Mouse (Mus musculus) spleen, postnatal 10 days (tissue): ENCODE data around the gene Ankef1.

Experiments used
- DNase-seq, 2 experiments: peaks; one replicate each; pipeline ENCODE4 v3.0.0; 2021 to 2022; ENCODE audit warnings: low spot score in 2 of 2

Gene Ankef1

DNA sequence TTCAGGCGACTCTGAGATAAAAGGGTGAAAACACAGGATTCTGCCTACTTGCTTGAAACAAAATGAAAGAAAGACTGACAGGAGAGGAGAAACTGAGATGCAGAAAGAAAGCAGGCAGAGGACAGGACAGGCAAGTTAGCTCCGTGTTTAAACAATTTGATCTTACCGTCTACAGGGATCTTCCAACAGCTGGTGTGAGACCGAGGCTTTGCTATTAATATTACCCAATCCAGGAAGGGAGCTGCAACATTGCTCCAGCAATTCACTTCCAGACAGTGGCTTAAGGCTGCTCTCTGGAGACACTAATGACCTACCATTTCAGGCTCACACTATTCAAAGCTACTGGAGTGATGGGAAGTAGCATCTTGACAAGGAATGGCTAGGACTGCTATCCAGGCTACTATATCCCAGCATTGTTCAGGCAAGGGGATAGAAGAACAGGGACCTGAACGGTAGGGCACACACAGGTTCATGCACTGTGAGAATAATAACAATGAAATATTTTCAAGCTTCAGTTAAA, 99.0 kb downstream of the Ankef1 start:
- DNase-seq, result no peak

DNA sequence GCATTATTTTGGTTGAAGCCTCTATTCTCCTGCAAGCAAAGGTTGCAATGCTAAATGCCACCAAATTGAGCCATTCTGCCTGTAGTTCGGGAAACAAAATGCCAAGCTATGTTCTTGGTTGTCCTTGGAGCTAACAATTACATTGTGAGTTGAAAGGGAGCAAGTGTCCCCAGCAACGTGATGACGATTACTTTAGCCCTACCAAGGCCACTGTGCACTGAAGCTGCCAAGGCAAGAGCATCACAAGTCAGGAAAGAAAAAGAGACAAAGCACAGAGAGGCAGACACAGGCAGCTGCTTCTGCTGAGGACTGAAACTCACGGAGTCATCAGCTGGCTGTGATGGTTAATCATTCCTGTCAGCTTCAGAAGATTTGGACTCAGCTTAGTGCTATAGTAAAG, 99.5 kb downstream of the Ankef1 start:
- DNase-seq, result no peak
